Mouse (Mus musculus): Measurements from ENCODE around the gene Grifin. TPM values are rescaled to one million over a fixed set of nuclear protein-coding genes. Genes with fewer than 3 reads are reported as not detected.

Grifin gene
- total RNA-seq (2021), result not detected
- long read RNA-seq, experiment 1, result 0 reads
- long read RNA-seq, experiment 2, result 0 reads

GRCm38 (mm10) chr5:140564896-140565295 lies at the start of gene Grifin:
Gene Grifin (minus strand): TSS chr5:140565071.
- intact Hi-C loops (cut with DNase I), result no loop called here
- Histone ChIP-seq H3K27ac (peak within 1 kb of the TSS; percentile 21; the same call in 1 of the 2 replicates), H3K4me3 (no peak within 1 kb of the TSS)
- TF ChIP-seq CTCF (IDR thresholded peaks at IDR 0.05), result no peak
- no peak for DNase-seq (ENCODE audit: extremely low spot score in 1 of 2, low spot score in 2 of 2)

GRCm38 (mm10) chr5:140614141-140614540 lies 49.3 kb upstream of the Grifin start:
- intact Hi-C loops (cut with DNase I), result no loop called here
- Histone ChIP-seq H3K4me3 (no peak overlapping the region), H3K27ac (no peak overlapping the region)
- no peak for TF ChIP-seq CTCF (IDR thresholded peaks at IDR 0.05)
- DNase-seq (ENCODE audit: extremely low spot score in 1 of 2, low spot score in 2 of 2), result no peak

GRCm38 (mm10) chr5:140612191-140612590 lies 47.3 kb upstream of the Grifin start:
- no peak for TF ChIP-seq CTCF (IDR thresholded peaks at IDR 0.05)
- no peak overlapping the region for H3K27ac ChIP-seq
- H3K4me3 ChIP-seq, result no peak overlapping the region
- intact Hi-C loops (cut with DNase I), result no loop called here
- DNase-seq (ENCODE audit: extremely low spot score in 1 of 2, low spot score in 2 of 2), result no peak

GRCm38 (mm10) chr5:140611611-140612185 lies 46.8 kb upstream of the Grifin start:
- intact Hi-C loops (cut with DNase I), result no loop called here
- DNase-seq (ENCODE audit: extremely low spot score in 1 of 2, low spot score in 2 of 2), result no peak
- peak overlapping the region; percentile 83; the same call in 1 of the 2 replicates for H3K27ac ChIP-seq
- no peak for TF ChIP-seq CTCF (IDR thresholded peaks at IDR 0.05)
- H3K4me3 ChIP-seq, result peak overlapping the region; percentile 40; the same call in 1 of the 2 replicates

GRCm38 (mm10) chr5:140611021-140611583 lies 46.2 kb upstream of the Grifin start:
- Histone ChIP-seq H3K27ac (peak overlapping the region; percentile 83), H3K4me3 (peak overlapping the region; percentile 40)
- intact Hi-C loops (cut with DNase I), result no loop called here
- TF ChIP-seq CTCF (IDR thresholded peaks at IDR 0.05), result no peak
- DNase-seq (ENCODE audit: extremely low spot score in 1 of 2, low spot score in 2 of 2), result peak in 1 of 2 experiments; percentile 62

GRCm38 (mm10) chr5:140610273-140611011 lies 45.6 kb upstream of the Grifin start:
- H3K27ac ChIP-seq, result peak overlapping the region; percentile 83
- H3K4me3 ChIP-seq, result peak overlapping the region; percentile 40
- TF ChIP-seq CTCF (IDR thresholded peaks at IDR 0.05), result no peak
- intact Hi-C loops (cut with DNase I), result no loop called here
- DNase-seq (ENCODE audit: extremely low spot score in 1 of 2, low spot score in 2 of 2), result no peak

- intact Hi-C loops (cut with DNase I), result loop anchor here (2.0 kb wide), 1 partner anchor 41 kb away; no protein-coding TSS in a partner anchor
- Histone ChIP-seq H3K27ac (peak overlapping the region; percentile 80), H3K4me3 (peak overlapping the region; percentile 45)
- no peak for TF ChIP-seq CTCF (IDR thresholded peaks at IDR 0.05)
- peak in 1 of 2 experiments; percentile 62 for DNase-seq (ENCODE audit: extremely low spot score in 1 of 2, low spot score in 2 of 2)
Measured at GRCm38 (mm10) chr5:140609511-140610272, 44.8 kb upstream of the Grifin start.

- intact Hi-C loops (cut with DNase I), result loop anchor here (2.0 kb wide), 1 partner anchor 40 kb away; no protein-coding TSS in a partner anchor
- no peak for TF ChIP-seq CTCF (IDR thresholded peaks at IDR 0.05)
- no peak for DNase-seq (ENCODE audit: extremely low spot score in 1 of 2, low spot score in 2 of 2)
- peak overlapping the region; percentile 45 for H3K4me3 ChIP-seq
- H3K27ac ChIP-seq, result peak overlapping the region; percentile 80
Measured at GRCm38 (mm10) chr5:140608634-140609015, 43.8 kb upstream of the Grifin start.

GRCm38 (mm10) chr5:140607836-140608633 lies 43.2 kb upstream of the Grifin start:
- Histone ChIP-seq H3K4me3 (peak overlapping the region; percentile 45), H3K27ac (peak overlapping the region; percentile 80)
- intact Hi-C loops (cut with DNase I), result loop anchor here (2.0 kb wide), 1 partner anchor 39 kb away; no protein-coding TSS in a partner anchor
- TF ChIP-seq CTCF (IDR thresholded peaks at IDR 0.05), result no peak
- DNase-seq (ENCODE audit: extremely low spot score in 1 of 2, low spot score in 2 of 2), result no peak

- peak; percentile 63 to 77 for DNase-seq (ENCODE audit: extremely low spot score in 1 of 2, low spot score in 2 of 2)
- Histone ChIP-seq H3K27ac (peak within 1 kb of the TSS; percentile 63), H3K4me3 (peak within 1 kb of the TSS; percentile 45)
- peak; percentile 15; the same call in 1 of the 2 replicates for TF ChIP-seq CTCF (IDR thresholded peaks at IDR 0.05)
- intact Hi-C loops (cut with DNase I), result no loop called here
Measured at GRCm38 (mm10) chr5:140607001-140607835, 42.3 kb upstream of the Grifin start, which contains the start of gene Lfng. Gene Lfng (plus strand): TSS chr5:140607320.

Measured in left cerebral cortex, adult 2 months (tissue).